In genomic region chr13:43295684-43296083, GRCm38 (mm10) we compare ENCODE assay signal across 9 mouse cellular contexts. TPM values are rescaled to one million over a fixed set of nuclear protein-coding genes. Genes with fewer than 3 reads are reported as not detected.
DNase-seq lines count a peak whose midpoint lies in the region; ATAC-seq and TF ChIP-seq lines count a peak whose summit lies in the region.
"Had no signal": no experiment of that assay in that cellular context is flagged by ENCODE, and none has a peak within 500 bp of the region (broad histone marks: within the 10 kb centered on the region; RNA-seq: fewer than 3 reads in every experiment).

No protein-coding gene starts in this region.

- no peak overlapping the region for H3K9ac ChIP-seq in heart, adult 2 months (ENCODE audit: low read depth, low read length)
- no peak overlapping the region for H3K9ac ChIP-seq in hindbrain, embryonic 12.5 days

- no peak for TF ChIP-seq EP300 in heart, adult 2 months (IDR thresholded peaks at IDR 0.05; ENCODE audit: insufficient read depth, low read depth, low read length)

- DNase-seq in heart, adult 2 months = peak in 1 of 2 experiments; percentile 20
- DNase-seq in heart, adult 18-20 months = no peak
- peak; percentile 21 to 23 for DNase-seq in spleen, adult 18-20 months
- no peak for DNase-seq in spleen, adult 12 weeks (ENCODE audit: low spot score)
- no peak for DNase-seq in left cerebral cortex, adult 2 months (ENCODE audit: extremely low spot score in 1 of 2, low spot score in 2 of 2)
- DNase-seq in testis, postnatal 14 days (ENCODE audit: low spot score) = no peak

- peaks cover under 1% of the 10 kb centered on the region; the same call in 1 of the 2 replicates for H3K9me3 ChIP-seq in hindbrain, embryonic 12.5 days (replicated peaks)
- H3K9me3 ChIP-seq: midbrain, embryonic 10.5 days had no signal

- WGBS in heart, adult 2 months = 62% methylated on average over 7 of the region's 7 CpGs
- WGBS in hindbrain, embryonic 12.5 days = 89% methylated on average over 7 of the region's 7 CpGs

- H3K27ac ChIP-seq in heart, adult 2 months = peak overlapping the region; percentile 69
- H3K27ac ChIP-seq in left cerebral cortex, adult 2 months = no peak overlapping the region
- H3K27ac ChIP-seq in hindbrain, embryonic 12.5 days = no peak overlapping the region
- H3K27ac ChIP-seq: midbrain, embryonic 10.5 days had no signal

- no peaks in the 10 kb centered on the region for H3K27me3 ChIP-seq in heart, adult 2 months (ENCODE audit: control insufficient read depth, insufficient read depth, low read length)
- H3K27me3 ChIP-seq in hindbrain, embryonic 12.5 days = peaks cover 14% of the 10 kb centered on the region

- H3K36me3 ChIP-seq in heart, adult 2 months (ENCODE audit: control insufficient read depth, insufficient read depth, low read length) = peaks cover 14% of the 10 kb centered on the region
- H3K36me3 ChIP-seq in hindbrain, embryonic 12.5 days = no peaks in the 10 kb centered on the region
- H3K36me3 ChIP-seq: midbrain, embryonic 10.5 days had no signal

- no peak for TF ChIP-seq CTCF in heart, adult 2 months (IDR thresholded peaks at IDR 0.05)
- TF ChIP-seq CTCF in left cerebral cortex, adult 2 months (IDR thresholded peaks at IDR 0.05) = no peak

- TF ChIP-seq POLR2A in heart, adult 2 months (IDR thresholded peaks at IDR 0.05; ENCODE audit: insufficient read depth, low read depth, low read length) = no peak

- peak; percentile 93 for ATAC-seq in granulocyte monocyte progenitor cell, adult 5-6 weeks (replicated peaks; ENCODE audit: poor library complexity, severe bottlenecking)
- ATAC-seq in hindbrain, embryonic 12.5 days (ENCODE audit: low FRiP score) = no peak

- H3K4me3 ChIP-seq in heart, adult 2 months = no peak overlapping the region
- no peak overlapping the region for H3K4me3 ChIP-seq in left cerebral cortex, adult 2 months
- no peak overlapping the region for H3K4me3 ChIP-seq in hindbrain, embryonic 12.5 days
- H3K4me3 ChIP-seq: midbrain, embryonic 10.5 days had no signal

- H3K4me2 ChIP-seq in hindbrain, embryonic 12.5 days (replicated peaks) = no peak overlapping the region

- intact Hi-C loops in heart, adult 2 months (cut with DNase I) = loop anchor here (1.0 kb wide), 1 partner anchor 56 kb away; no protein-coding TSS in a partner anchor
- intact Hi-C loops in left cerebral cortex, adult 2 months (cut with DNase I) = no loop called here

- H3K4me1 ChIP-seq in heart, adult 2 months (ENCODE audit: control insufficient read depth, insufficient read depth, low read length) = peaks cover 17% of the 10 kb centered on the region
- peaks cover 7% of the 10 kb centered on the region for H3K4me1 ChIP-seq in hindbrain, embryonic 12.5 days

- H3K79me2 ChIP-seq in heart, adult 2 months (replicated peaks; ENCODE audit: control insufficient read depth, insufficient read depth, low read length) = peaks cover 3% of the 10 kb centered on the region

RNA-seq across cellular contexts. Expression of gene Gfod1, which starts 8.3 kb away (rescaled TPM):
- 10 to 100 TPM; 33.7 to 34.1 TPM for total RNA-seq in heart, adult 2 months (2021)
- 9.5 and 19.2 TPM in 2 replicates for polyA plus RNA-seq in heart, adult 2 months (2012; rRNA removed)
- 10 to 100 TPM; 32.3 to 34.3 TPM for total RNA-seq in heart, adult 18-20 months (2021)
- 13.2 and 13.9 TPM in 2 replicates for total RNA-seq in granulocyte monocyte progenitor cell, adult 5-6 weeks (2014; fragmentation: Nextera tagmentation)
- 7.5 and 7.8 TPM in 2 replicates for total RNA-seq in granulocyte monocyte progenitor cell, adult 5-6 weeks (2017)
- 100 to 1,000 TPM; 118 to 134 TPM for total RNA-seq in left cerebral cortex, adult 2 months (2021)
- polyA plus RNA-seq in hindbrain, embryonic 12.5 days (2016; fragmentation: Nextera tagmentation; extraction: Ambion mirVana) = 1.2 and 1.6 TPM in 2 replicates

Comparison
In these comparisons a context has a peak if more than half of its experiments do, and no peak if none do; other contexts are left out.
1. DNase-seq: peak in spleen, adult 18-20 months (2 of 2); none in heart, adult 18-20 months (0 of 2), spleen, adult 12 weeks (single experiment), left cerebral cortex, adult 2 months (0 of 2) and testis, postnatal 14 days (single experiment).